Mouse (Mus musculus) MN1 (cell line): Measurements from ENCODE around the gene Dnah7c.
"Not testable (repeated sequence)": the region's sequence is repeated elsewhere in the genome, so short reads cannot be mapped to it uniquely, and the experiment has no call there.

Experiments used
- DNase-seq: peaks from one replicate; pipeline ENCODE4 v3.0.0-alpha.2; 2016; ENCODE audit warnings: low spot score

Dnah7c gene

DNA sequence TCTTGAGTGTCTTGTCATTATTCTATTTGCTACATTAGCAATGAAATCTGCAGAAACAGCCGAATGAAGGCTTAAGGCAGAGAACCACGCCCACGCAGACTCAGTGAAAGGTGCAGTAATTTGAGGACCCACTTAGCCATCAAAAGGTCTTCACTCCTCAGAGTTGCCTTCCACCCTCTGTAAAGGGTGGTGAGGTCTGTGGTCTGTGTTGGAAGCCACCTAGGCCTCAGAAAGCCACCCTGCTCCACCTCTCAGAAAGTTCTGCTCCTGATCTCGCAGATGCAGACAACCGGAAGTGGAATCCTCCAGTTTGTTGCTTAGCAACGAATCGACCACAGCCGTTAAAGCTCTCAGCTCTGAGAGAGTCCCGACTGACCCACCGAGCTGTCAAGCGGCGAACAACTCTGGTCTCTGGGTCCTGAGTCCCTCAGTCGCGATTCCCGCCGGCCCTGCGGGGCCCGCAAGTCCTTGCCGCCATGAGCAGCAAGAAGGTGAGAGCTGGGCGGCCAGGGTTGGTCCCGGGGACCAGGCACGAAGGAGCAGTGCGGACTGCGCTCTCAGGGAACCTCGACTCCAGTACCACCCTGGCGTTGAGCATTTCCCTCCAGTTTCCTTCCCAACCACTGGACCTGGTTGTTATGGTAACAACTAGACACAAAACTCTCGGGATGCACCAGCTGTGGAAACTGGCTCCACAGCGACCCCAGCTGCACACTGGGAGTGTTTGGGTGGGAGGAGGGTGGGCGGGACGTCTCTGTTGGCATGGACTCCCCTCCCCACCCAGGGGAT, at the start of gene Dnah7c:
TSS of gene Dnah7c (plus strand) at position 456 of the 789 bp plus-strand sequence.
- no peak for DNase-seq

DNA sequence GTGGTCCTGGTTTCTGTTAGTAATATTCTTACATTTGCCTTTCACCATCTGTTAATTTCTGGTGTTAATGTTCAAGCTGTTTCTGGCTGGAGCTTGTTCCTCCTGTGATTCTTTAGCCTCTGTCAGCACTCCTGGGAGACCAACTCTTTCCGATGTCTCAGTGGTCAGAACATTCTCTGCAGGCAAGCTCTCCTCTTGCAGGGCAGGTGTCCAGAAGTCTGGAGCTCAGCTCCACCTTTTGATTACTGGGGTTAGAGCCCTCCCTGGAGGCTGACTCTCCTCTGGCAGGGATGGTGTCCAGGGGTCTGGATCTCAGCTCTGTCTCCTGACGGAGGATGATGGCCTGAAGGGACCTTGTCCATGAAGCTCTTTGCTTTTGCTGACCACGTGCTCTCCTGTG, 44.8 kb upstream of the Dnah7c start:
- DNase-seq = not testable (repeated sequence)

DNA sequence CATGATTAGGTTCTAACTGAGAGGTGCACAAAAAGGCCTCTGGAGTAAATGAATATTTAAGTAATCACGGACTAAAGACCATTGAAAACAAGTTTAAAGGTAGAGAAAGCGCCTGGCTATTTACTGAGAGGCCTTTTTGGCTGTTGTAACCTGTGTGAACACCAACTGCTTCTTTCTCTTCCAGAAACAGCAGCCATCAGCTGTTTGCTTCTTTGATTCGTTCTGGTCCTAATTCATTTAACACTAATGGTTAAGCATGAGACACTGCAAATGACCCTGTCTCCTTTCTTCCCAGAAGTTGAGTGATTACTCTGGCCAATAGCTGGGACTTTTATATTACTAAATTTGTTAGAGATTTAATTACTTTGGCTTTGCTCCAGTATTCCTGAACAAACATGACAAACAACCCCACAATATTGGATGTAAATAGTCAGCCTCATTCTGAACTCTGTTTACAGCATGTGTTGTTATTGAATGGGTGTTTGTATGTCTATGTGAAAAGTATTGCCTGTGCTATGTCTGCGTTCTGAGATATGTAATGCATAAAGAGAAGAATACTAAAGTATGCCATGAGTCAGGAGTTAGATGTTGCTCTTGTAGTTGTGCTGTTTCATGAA, 30.6 kb upstream of the Dnah7c start:
- DNase-seq = not testable (repeated sequence)

DNA sequence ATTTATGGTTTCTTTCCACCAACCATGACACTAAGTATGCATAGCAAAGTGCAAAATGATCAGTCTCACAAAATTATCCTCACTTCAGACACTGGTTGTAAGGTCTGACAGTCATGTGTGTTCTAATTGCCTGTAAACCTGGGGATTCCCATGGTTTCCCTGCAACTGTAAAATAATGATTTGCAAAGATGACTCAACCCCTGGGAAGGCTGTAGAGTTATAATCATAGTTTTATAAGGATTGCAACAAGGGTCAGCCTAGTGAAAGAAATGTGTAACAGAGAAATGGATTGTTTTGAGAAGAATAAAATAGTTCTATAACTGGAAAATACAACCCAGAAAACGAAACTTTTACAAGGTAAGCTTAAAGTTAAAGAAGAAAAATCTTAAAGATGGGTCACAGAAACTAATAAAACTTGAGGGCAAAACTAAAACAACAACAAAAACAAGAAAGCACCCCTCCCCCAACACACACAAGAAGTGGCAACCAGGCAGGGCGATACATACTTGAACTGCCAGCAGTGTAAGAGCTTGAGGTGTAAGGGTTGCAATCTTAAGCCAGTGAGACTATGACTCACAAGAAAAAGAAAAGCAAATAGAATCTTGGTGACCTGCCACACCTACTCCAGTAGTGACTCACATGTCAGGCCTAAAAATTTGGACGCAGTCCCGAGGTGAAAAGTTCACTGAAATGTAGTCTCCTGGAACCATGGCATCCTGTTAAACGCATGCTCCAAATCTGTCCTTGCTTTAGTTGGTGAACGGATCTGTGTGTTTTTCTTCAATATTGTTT, 16.9 kb upstream of the Dnah7c start:
- DNase-seq = no peak

DNA sequence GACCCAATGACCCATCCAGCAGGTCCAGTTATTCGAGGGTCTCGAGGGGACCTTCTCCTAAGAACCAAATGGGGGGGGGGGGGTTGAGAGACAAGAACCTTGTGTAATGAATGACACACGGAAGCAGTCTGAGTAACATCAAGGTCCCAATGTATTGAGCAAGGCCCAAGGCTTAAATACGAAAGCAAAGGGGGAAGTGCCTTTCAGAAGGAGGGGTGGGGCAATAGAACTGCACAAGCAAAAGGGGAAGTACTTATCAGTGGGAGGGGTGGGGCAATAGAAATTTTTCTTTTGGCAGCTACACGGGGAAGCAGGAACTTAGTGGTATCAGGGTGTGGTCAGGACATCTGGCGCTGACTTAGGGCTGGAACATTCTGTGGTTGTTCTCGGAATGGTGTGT, 10.6 kb upstream of the Dnah7c start:
- not testable (repeated sequence) for DNase-seq

DNA sequence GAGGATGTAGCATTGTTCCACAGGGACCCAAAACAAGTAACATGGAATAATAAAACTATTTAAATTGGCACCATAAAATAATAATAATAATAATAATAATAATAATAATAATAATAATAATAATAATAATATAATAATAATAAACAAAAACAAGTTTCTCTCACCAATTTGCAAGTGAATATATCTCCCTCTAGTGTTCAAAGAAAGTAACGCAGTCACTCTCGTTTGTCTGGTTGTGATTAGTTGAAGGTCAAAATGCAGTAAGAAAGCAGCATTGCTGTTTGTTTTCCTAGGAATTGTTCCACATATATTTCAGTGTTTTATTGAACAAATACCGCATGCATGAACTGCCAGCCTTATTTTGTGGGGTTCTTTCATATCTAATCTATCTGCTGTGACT, 8.4 kb upstream of the Dnah7c start:
- peak; percentile 20 for DNase-seq

DNA sequence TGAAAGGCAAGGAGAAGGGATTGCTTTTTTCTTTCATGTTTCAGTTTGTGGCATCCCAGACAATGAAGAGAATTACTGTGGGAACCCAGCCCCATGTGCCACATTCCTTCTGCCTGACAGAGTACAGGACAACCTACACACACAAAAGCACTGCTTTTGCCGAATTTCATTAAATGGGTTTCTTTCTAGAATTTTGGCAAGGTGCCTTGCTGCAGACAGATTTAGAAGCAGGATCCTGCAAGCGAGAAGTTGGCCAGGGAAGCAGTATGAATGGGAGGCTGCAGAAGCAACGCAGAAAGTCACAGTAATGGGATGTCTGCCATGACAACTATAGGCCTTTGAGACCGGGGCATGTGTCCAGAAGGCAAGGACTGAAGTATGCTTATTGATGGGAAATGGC, 6.4 kb upstream of the Dnah7c start:
- DNase-seq = not testable (repeated sequence)

DNA sequence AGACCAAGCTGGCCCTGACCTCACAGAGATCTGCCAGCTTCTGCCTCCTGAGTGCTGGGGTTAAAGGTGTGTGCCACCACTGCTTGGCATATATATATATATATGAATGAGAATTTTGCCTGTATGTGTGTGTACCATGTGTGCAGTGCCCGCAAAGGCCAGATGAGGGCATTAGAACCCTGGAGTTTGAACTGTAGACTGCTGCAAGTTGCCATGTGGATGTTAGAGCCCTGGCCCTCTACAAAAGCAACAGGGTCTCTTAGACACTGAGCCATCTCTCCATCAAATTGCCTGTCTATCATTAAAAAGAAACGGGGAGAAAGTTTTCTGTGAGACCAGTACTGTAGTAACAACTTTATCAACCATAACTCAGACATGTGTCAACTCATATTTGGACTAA, 3.0 kb downstream of the Dnah7c start:
- no peak for DNase-seq

DNA sequence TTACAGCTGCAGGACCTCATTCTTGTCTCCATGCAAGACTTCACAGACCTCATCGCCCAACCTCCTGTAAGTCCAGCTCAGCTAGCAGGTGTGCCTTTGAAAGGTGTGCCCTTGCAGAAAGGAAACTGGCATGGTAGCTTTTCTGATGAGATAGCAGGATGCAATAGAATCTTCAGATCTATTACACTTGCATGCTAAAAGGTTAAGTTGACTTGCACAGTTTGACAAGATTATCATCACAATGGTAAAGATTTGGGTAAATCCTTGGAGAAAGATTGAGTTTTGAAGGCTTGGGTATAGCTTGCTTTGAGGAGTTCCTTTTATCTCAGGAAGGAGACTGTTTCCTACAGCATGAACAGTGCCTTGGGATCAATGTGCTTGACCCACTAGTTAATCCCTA, 89.3 kb downstream of the Dnah7c start:
- DNase-seq = not testable (repeated sequence)

DNA sequence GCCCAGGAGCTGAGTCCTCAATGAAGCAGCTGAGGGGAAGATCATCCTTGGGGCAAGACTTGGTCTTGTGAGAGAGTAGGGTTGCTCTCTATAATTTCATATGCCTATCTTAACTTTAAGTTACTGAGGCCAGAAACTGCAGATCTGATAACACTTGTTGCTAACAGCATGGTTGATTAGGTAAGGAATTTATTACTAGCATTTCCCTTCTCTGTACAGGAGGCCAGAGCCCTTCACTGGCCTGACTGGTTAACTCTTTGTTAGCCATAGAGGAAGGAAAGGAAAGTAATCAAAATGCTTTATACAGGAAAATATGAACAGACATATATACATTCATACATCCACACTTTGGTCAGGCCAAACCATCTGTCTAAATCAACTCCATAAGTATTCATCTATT, 95.6 kb downstream of the Dnah7c start:
- no peak for DNase-seq

DNA sequence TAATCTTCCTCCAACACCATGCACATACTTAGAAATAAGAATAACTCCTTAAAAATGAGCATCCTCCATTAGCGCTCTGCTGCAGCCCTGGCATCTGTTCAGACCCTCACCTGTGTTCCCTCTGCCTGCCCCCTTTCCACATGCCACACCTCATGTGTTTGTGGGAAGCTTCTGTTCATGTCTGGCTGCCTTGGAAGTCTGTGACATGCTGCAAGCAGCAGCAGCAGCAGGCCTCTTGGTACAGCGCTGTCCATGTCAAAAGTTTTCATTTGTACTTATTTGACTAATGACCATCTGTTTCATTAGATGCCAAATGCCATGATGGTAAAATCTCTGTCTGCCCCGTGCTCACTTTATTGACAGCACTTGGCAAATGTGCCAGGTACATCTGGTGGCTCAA, 101.1 kb downstream of the Dnah7c start:
- not testable (repeated sequence) for DNase-seq

DNA sequence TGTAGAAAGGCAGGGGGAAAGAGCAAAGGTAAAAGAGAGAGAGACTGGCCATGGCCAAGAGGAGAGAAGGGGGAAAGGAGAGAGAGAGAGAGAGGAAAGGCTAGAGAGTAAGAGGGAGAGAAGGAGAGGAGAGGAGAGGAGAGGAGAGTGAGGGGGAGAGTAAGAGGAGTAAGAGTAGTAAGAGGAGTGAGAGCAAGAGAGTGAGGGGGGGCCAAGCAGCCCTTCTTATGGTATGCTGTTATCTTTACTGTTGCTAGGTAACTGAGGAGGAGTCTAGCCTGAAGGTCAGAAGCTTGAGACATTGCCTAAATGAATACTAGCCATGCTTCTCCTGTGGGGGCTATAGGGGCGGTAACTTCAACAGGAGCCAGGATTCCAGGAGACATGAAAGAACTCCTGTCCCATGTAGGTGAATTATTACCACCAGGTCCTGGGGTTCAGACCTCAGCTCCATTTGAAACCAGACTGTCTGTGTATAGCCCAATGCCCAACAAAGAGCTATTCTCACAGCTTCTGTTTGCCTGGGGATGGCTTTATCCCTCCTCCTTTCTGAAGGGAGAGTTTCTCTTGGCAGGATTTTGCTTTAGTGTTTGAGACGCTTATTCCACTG, 119.5 kb downstream of the Dnah7c start:
- no peak for DNase-seq

DNA sequence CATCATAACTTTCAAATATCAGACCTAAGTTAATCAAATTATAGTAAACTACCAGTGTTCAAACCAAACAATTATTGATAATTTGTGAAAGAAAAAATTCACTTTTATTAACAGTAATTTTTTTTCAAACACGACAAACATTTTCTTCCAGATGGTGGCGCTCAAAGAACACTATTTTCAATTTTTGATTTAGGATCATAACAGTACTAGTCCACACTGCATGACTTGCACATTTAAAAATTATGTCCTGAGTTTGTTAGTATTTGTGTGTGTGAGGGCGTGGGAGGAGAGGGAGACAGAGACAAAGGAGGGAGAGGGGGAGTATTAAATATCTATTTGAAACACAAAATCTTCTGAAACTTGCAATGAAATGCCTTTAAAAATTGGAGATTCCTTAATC, 155.0 kb downstream of the Dnah7c start:
- DNase-seq = no peak

DNA sequence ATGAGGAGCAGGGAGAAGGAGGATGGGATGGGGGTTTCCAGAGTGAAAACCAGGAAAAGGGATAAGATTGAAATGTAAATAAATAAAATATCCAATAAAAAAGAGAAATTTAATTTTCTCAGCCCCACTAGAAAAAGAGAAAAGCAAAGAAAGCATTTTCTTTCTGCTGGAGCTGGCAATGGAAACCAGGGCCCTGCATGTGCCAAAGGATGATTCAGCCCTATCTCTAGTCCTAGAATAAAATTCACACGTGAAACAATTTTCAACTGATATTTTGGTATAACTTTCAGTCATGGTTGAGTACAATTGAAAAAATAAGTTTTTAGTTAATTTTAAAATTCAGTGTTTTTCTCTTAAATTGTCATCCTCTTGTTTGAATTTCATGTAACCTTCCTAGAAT, 168.4 kb downstream of the Dnah7c start:
- DNase-seq = not testable (repeated sequence)

DNA sequence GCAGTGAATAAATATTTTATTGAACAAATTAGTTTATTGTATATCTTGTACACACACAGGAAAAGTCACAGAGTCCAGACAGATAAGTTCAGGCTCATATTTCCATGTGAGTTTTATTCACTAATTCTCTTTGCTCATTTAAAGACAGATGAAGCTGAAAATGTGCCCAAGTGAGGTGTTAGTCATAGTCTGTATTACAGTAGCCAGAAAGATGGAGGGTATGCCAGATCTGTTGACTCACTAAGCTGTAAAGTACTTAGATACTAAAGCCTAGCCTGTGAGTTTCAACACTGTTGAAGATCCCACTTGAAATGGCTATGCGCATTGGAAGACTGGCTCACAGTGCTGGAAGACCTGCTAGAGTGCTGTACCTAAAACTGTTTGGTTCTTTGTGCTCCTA, 171.0 kb downstream of the Dnah7c start:
- not testable (repeated sequence) for DNase-seq

DNA sequence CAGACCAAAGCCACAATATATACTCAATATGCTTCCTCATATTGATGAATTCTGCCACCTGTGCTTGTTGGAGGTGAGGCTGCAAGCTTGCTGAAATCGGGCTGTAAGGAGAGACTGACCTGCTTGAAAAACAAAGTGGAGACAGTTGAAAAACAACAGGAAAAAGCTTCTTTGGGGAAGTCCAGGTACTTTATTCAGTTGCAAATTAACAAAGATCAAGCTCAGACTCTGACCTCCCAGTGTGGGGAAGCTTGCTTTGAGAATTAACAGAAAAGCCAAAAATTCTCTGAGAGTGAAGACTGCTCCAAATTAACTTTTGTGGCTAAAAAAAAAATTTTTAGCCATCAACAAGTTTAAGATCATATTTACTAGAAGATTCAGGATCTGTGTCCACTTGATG, 194.9 kb downstream of the Dnah7c start:
- no peak for DNase-seq

DNA sequence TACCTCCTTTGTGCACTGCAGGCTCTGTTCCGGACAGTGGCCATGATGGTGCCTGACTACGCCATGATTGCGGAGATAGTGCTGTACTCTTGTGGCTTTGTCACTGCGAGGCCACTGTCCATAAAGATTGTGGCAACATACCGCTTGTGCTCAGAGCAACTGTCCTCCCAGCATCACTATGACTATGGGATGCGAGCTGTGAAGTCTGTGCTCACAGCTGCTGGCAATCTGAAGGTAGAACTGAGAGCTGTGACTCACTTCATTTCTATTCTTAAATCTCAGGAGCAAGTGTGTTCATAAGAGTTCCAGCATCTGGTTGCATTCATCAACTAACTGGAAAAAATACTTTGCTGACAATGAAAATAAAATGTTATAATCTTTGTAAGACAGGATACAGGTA, 200.5 kb downstream of the Dnah7c start:
- not testable (repeated sequence) for DNase-seq

DNA sequence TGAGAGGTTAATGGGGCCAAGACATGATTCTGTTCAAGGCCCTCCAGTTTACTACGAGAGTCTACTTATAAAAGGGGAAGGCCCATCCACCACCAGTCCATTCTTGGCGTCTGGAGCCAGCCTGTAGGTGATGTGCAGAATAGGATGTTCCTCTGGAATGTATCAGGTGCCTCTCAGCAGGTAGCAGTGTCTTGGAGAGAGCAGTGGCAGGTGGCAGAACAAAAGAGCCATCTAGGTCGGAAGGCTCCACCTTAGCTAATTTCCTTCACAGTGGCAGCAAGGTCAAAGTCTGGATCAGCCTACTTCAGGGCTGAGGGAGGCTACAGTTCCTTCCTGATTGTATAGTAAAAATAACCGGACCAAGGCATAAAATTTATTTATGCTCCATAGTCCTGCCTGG, 224.4 kb downstream of the Dnah7c start:
- DNase-seq = not testable (repeated sequence)

DNA sequence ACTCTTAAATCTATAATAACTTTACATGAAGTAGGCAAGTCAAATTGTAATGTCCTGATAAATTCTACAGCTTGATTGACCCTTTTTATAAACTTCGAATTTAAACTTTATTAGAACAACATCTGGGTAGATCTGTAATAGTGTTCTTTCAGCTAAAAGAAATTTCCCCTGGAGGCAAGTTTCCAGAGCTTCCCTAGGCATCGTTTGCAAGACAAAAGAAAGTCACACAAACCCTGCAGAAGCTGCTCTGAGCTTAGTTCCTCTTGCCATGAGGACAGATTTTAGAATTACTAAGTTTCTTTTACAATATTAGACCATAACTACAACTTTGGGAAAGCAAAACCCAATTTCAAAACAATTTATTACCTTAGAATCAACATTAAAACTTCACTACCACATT, 227.3 kb downstream of the Dnah7c start:
- not testable (repeated sequence) for DNase-seq

DNA sequence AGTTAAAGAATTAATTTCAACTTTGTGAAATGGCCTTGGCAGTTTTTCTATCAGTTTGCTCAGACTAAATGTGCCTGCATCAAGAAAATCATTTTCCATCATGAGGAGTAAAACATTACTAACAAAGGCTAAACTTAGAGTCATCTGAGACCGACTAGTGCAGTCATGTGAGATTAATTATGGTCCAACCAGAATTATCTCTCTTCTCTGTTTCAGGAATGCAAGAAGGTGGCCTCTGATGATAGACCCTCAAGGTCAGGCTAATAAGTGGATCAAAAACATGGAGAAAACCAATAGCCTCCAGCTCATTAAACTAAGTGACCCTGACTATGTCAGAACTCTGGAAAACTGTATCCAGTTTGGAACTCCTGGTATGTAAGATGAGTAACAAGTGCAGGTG, 299.4 kb downstream of the Dnah7c start:
- DNase-seq = not testable (repeated sequence)

DNA sequence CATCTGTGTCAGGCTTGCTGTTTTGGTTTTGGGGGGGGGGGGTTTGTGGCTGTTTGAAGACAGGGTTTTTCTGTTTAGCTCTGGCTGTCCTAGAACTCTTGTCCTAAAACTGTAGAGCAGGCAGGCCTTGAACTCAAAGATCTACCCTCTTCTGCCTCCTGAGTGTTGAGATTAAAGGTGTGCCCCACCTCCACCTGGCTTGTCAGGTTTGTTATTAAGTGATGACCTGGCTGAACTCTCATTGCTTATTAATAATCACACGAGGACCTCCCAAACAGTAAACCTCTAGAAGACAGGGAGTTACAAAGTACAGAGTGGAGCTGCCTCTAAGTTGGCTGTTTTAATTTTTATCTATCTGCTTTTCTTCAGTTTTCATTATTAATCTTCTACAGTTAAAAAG, 299.9 kb downstream of the Dnah7c start:
- no peak for DNase-seq

DNA sequence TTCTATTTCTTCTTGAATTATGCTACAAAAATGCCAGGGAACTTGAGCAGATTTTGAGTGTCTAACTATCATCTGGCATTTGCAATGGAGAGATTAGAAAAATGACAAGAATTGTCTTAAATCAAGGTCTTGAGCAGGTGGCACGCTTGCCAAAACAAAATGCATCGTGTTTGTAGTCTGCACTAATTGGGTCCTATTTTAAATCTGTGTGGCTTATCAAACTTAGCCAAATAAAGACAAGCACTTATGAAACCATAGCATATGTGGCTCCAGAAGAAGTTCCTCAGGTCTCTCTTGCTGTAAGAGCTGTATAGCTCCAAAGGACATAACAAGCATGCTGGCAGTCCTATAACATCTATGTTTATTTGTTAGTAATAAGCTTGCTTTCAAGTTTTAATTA, 300.3 kb downstream of the Dnah7c start:
- not testable (repeated sequence) for DNase-seq
